Mouse (Mus musculus) adrenal gland, adult (tissue): ENCODE results near the gene Med20.

Experiments used
- DNase-seq, 2 experiments: peaks; one replicate each; pipeline ENCODE4 v3.0.0; 2022 to 2023; ENCODE audit warnings: low spot score in 1 of 2; ENCODE audit not compliant: inconsistent age in 2 of 2

Gene Med20

GRCm38 (mm10) chr17:47672311-47673111 is 61.1 kb downstream of the Med20 start:
- peak; percentile 78 to 87 for DNase-seq
